In the genomic region with DNA sequence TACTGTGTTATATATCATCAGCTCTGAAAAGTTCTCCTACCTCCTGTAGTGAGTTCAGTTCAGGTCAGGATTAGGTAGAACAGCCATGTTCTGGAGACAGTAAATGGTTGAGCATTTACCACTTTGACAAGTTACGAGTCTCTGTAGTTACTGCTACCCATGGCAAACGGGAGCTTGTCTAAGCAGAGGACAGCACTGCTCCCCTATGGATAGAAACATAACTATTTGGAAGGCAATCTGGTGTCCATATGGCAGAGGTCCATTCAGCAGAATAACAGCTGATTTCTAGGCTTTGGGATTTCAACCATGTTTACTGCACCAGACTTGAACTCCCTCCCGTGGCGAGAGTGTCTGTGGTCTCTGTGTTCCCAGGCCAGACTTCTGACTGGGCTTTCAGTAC, we compare ENCODE assay signal across 23 mouse cellular contexts. TPM values are rescaled to one million over a fixed set of nuclear protein-coding genes. Genes with fewer than 3 reads are reported as not detected.
DNase-seq lines count a peak whose midpoint lies in the region; ATAC-seq and TF ChIP-seq lines count a peak whose summit lies in the region.
"Had no signal": no experiment of that assay in that cellular context is flagged by ENCODE, and none has a peak within 500 bp of the region (broad histone marks: within the 10 kb centered on the region; RNA-seq: fewer than 3 reads in every experiment).

No protein-coding gene starts in this region.

- no peak for DNase-seq in frontal cortex, postnatal 36 days (ENCODE audit: low spot score in 2 of 2)
- DNase-seq in A20 (ENCODE audit: low read depth, low spot score): peak; percentile 38
- DNase-seq in cerebellum, adult 18-20 months: peak; percentile 40 to 60
- peak; percentile 38 to 70 for DNase-seq in cerebellum, postnatal 14 days
- DNase-seq in left cerebral cortex, adult 2 months (ENCODE audit: extremely low spot score in 1 of 2, low spot score in 2 of 2): no peak
- no peak for DNase-seq in layer of hippocampus, postnatal 36 days
- no peak for DNase-seq in retina, embryonic 14.5 days (ENCODE audit: low spot score)
- DNase-seq: adrenal gland, postnatal 25 days; gastrocnemius, postnatal 36 days; heart, postnatal 4 days; kidney, adult 9 months; kidney, postnatal 14 days; lung, embryonic 14.5 days; midbrain, embryonic 14.5 days had no signal

- H3K27ac ChIP-seq in left cerebral cortex, adult 2 months: no peak overlapping the region
- H3K27ac ChIP-seq: embryonic facial prominence, embryonic 10.5 days; forebrain, embryonic 15.5 days; hindbrain, embryonic 14.5 days; limb, embryonic 13.5 days; liver, embryonic 14.5 days; neural tube, embryonic 13.5 days had no signal

- TF ChIP-seq CTCF in left cerebral cortex, adult 2 months (IDR thresholded peaks at IDR 0.05): no peak

- intact Hi-C loops in left cerebral cortex, adult 2 months (cut with DNase I): no loop called here

- peak; percentile 65 for ATAC-seq in frontal cortex, adult (ENCODE audit: low TSS enrichment)
- ATAC-seq: CD4-positive, CD25-positive, alpha-beta regulatory T cell, adult 4 months; forebrain, embryonic 15.5 days; intestine, embryonic 16.5 days had no signal

- H3K4me3 ChIP-seq in left cerebral cortex, adult 2 months: no peak overlapping the region
- H3K4me3 ChIP-seq: embryonic facial prominence, embryonic 10.5 days; forebrain, embryonic 15.5 days; limb, embryonic 13.5 days; neural tube, embryonic 13.5 days had no signal

RNA-seq across cellular contexts. Expression of a gene that starts 23.6 kb away (rescaled TPM):
- total RNA-seq in left cerebral cortex, adult 2 months (2021): 10 to 100 TPM; 64.8 to 71.4 TPM
- total RNA-seq in layer of hippocampus, postnatal 36 days (2021): 10 to 100 TPM; 52.5 to 56.3 TPM

Comparison
In these comparisons a context has a peak if more than half of its experiments do, and no peak if none do; other contexts are left out.
1. DNase-seq: peak in A20 (single experiment), cerebellum, adult 18-20 months (2 of 2) and cerebellum, postnatal 14 days (2 of 2); none in frontal cortex, postnatal 36 days (0 of 2), left cerebral cortex, adult 2 months (0 of 2), layer of hippocampus, postnatal 36 days (0 of 2) and retina, embryonic 14.5 days (single experiment).